Comparison of ENCODE assay signal across 8 mouse cellular contexts in genomic region chr5:136051231-136052085, GRCm38 (mm10). TPM values are rescaled to one million over a fixed set of nuclear protein-coding genes. Genes with fewer than 3 reads are reported as not detected.
DNase-seq lines count a peak whose midpoint lies in the region; ATAC-seq and TF ChIP-seq lines count a peak whose summit lies in the region.
"Had no signal": no experiment of that assay in that cellular context is flagged by ENCODE, and none has a peak within 500 bp of the region (broad histone marks: within the 10 kb centered on the region; RNA-seq: fewer than 3 reads in every experiment).

No protein-coding gene starts in this region.

- H3K4me1 ChIP-seq in ES-E14 (ENCODE audit: control insufficient read depth in 2 of 2, insufficient read depth in 2 of 2, low read length in 2 of 2, poor library complexity in 1 of 2): peaks cover 0 to 13% of the 10 kb centered on the region in 2 experiments; a peak in 2 of 4 replicates
- H3K4me1 ChIP-seq in forebrain, embryonic 16.5 days (replicated peaks; ENCODE audit: control insufficient read depth, insufficient read depth, low read length): peaks cover 6% of the 10 kb centered on the region
- peaks cover 9% of the 10 kb centered on the region for H3K4me1 ChIP-seq in hindbrain, embryonic 16.5 days (ENCODE audit: control insufficient read depth, insufficient read depth, low read depth, low read length)
- H3K4me1 ChIP-seq in liver, embryonic 12.5 days: no peaks in the 10 kb centered on the region

- no peak overlapping the region for H3K4me3 ChIP-seq in ES-E14 (ENCODE audit: insufficient read depth in 1 of 2, low read depth in 1 of 2, low read length in 2 of 2, poor library complexity in 1 of 2, severe bottlenecking in 1 of 2)
- H3K4me3 ChIP-seq in forebrain, embryonic 16.5 days (replicated peaks; ENCODE audit: low read length): no peak overlapping the region
- H3K4me3 ChIP-seq in hindbrain, embryonic 16.5 days (ENCODE audit: low read length): no peak overlapping the region
- H3K4me3 ChIP-seq in liver, embryonic 12.5 days: no peak overlapping the region

- 4% methylated on average over 10 of the region's 10 CpGs for WGBS in forebrain, embryonic 16.5 days
- WGBS in hindbrain, embryonic 16.5 days: 8% methylated on average over 10 of the region's 10 CpGs
- WGBS in liver, embryonic 12.5 days (ENCODE audit: insufficient replicate concordance): 30% methylated on average over 10 of the region's 10 CpGs

- ATAC-seq in forebrain, embryonic 16.5 days: peak; percentile 43; the same call in 1 of the 2 replicates
- ATAC-seq in hindbrain, embryonic 16.5 days: peak; percentile 82
- ATAC-seq in liver, embryonic 12.5 days: no peak; the same call in 1 of the 2 replicates

- H3K27ac ChIP-seq in ES-E14 (ENCODE audit: insufficient read depth, low read depth, low read length, poor library complexity, severe bottlenecking): no peak overlapping the region
- H3K27ac ChIP-seq in forebrain, embryonic 16.5 days (ENCODE audit: low read length): no peak overlapping the region
- no peak overlapping the region; the same call in none of the 2 replicates for H3K27ac ChIP-seq in hindbrain, embryonic 16.5 days (ENCODE audit: low read depth, low read length)
- H3K27ac ChIP-seq in liver, embryonic 12.5 days: 0 out of 2 replicates have a peak overlapping the region, but pooled peaks have one; percentile 33

- H3K36me3 ChIP-seq in ES-E14 (ENCODE audit: control insufficient read depth, insufficient read depth, low read length, poor library complexity, severe bottlenecking): no peaks in the 10 kb centered on the region
- H3K36me3 ChIP-seq in forebrain, embryonic 16.5 days (ENCODE audit: control insufficient read depth, insufficient read depth): no peaks in the 10 kb centered on the region
- H3K36me3 ChIP-seq in hindbrain, embryonic 16.5 days (ENCODE audit: control insufficient read depth, insufficient read depth, low read length): no peaks in the 10 kb centered on the region
- H3K36me3 ChIP-seq in liver, embryonic 12.5 days: no peaks in the 10 kb centered on the region

- H3K27me3 ChIP-seq in forebrain, embryonic 16.5 days (replicated peaks; ENCODE audit: control insufficient read depth, insufficient read depth, low read length): no peaks in the 10 kb centered on the region
- H3K27me3 ChIP-seq in hindbrain, embryonic 16.5 days (replicated peaks; ENCODE audit: control insufficient read depth, insufficient read depth, low read length): no peaks in the 10 kb centered on the region
- H3K27me3 ChIP-seq in liver, embryonic 12.5 days (replicated peaks): peaks cover under 1% of the 10 kb centered on the region; the same call in 1 of the 2 replicates

- H3K4me2 ChIP-seq in forebrain, embryonic 16.5 days (ENCODE audit: low read length): no peak overlapping the region
- H3K4me2 ChIP-seq in hindbrain, embryonic 16.5 days (ENCODE audit: low read length): no peak overlapping the region
- H3K4me2 ChIP-seq in liver, embryonic 12.5 days: no peak overlapping the region

- peak overlapping the region; percentile 31; the same call in 1 of the 2 replicates for H3K9ac ChIP-seq in ES-E14 (ENCODE audit: insufficient read depth, low read depth, low read length, poor library complexity, severe bottlenecking)
- no peak overlapping the region for H3K9ac ChIP-seq in forebrain, embryonic 16.5 days (replicated peaks; ENCODE audit: low read depth, low read length)
- H3K9ac ChIP-seq in hindbrain, embryonic 16.5 days (ENCODE audit: low read depth, low read length): no peak overlapping the region
- H3K9ac ChIP-seq in liver, embryonic 12.5 days: no peak overlapping the region

- H3K9me3 ChIP-seq in ES-E14 (ENCODE audit: control insufficient read depth, insufficient read depth, low read depth, low read length): no peaks in the 10 kb centered on the region
- no peaks in the 10 kb centered on the region for H3K9me3 ChIP-seq in forebrain, embryonic 16.5 days (ENCODE audit: control insufficient read depth, low read length)
- no peaks in the 10 kb centered on the region for H3K9me3 ChIP-seq in hindbrain, embryonic 16.5 days (ENCODE audit: control insufficient read depth, low read length)
- no peaks in the 10 kb centered on the region for H3K9me3 ChIP-seq in liver, embryonic 12.5 days (replicated peaks)

- in situ Hi-C loops in ES-E14 (cut with MboI; ENCODE audit: low sequenced_read_pairs in 2 of 2, unreplicated experiment in 2 of 2): no loop called here

- DNase-seq in ES-E14 (ENCODE audit: low read depth, low spot score): no peak
- DNase-seq in adrenal gland, adult (ENCODE audit: inconsistent age in 2 of 2, low spot score in 1 of 2): peak; percentile 89 to 93
- DNase-seq in retina, embryonic 14.5 days (ENCODE audit: low spot score): peak; percentile 90
- no peak for DNase-seq in natural killer cell, adult 2 months (ENCODE audit: low spot score in 2 of 2)

TF ChIP-seq in ES-E14, 5 proteins besides CTCF, POLR2A, EP300 and RAD21:
- no peak for TF ChIP-seq ZC3H11A (IDR thresholded peaks at IDR 0.05; ENCODE audit: borderline replicate concordance, low read depth, low read length)
- TF ChIP-seq CHD2 (IDR thresholded peaks at IDR 0.05; ENCODE audit: low read depth, low read length): no peak
- TF ChIP-seq MAFK (IDR thresholded peaks at IDR 0.05; ENCODE audit: insufficient read depth, low read depth, low read length): no peak
- no peak for TF ChIP-seq HCFC1 (IDR thresholded peaks at IDR 0.05; ENCODE audit: borderline replicate concordance, insufficient read depth, low read length)
- TF ChIP-seq ZNF384 (IDR thresholded peaks at IDR 0.05; ENCODE audit: low read depth, low read length): no peak

RNA-seq across cellular contexts. Expression of gene Upk3bl, which starts 2.8 kb away (rescaled TPM):
- 2.2 and 5.1 TPM in 2 replicates for total RNA-seq in ES-E14 (2012; rRNA removed)
- polyA plus RNA-seq in forebrain, embryonic 16.5 days (2015; fragmentation: Nextera tagmentation; extraction: Ambion mirVana): not detected in 2 replicates
- 0.25 TPM in 1 of 2 replicates, not detected in the other for polyA plus RNA-seq in hindbrain, embryonic 16.5 days (2015; fragmentation: Nextera tagmentation; extraction: Ambion mirVana)
- 0.13 and 0.14 TPM in 2 replicates for polyA plus RNA-seq in liver, embryonic 12.5 days (2016; fragmentation: Nextera tagmentation; extraction: Ambion mirVana)
- total RNA-seq: common myeloid progenitor, adult 5-6 weeks had no signal

RNA-seq across cellular contexts. Expression of gene Upk3b, which starts 13.2 kb away (rescaled TPM):
- total RNA-seq in ES-E14 (2012; rRNA removed): 1.6 and 2.2 TPM in 2 replicates
- not detected in 2 replicates for polyA plus RNA-seq in forebrain, embryonic 16.5 days (2015; fragmentation: Nextera tagmentation; extraction: Ambion mirVana)
- 0.04 TPM in 1 of 2 replicates, not detected in the other for polyA plus RNA-seq in hindbrain, embryonic 16.5 days (2015; fragmentation: Nextera tagmentation; extraction: Ambion mirVana)
- 6.9 TPM in 2 replicates for polyA plus RNA-seq in liver, embryonic 12.5 days (2016; fragmentation: Nextera tagmentation; extraction: Ambion mirVana)
- total RNA-seq: common myeloid progenitor, adult 5-6 weeks had no signal

RNA-seq across cellular contexts. Expression of gene Rasa4, which starts 32.3 kb away (rescaled TPM):
- total RNA-seq in ES-E14 (2012; rRNA removed): 17.4 and 21.7 TPM in 2 replicates
- polyA plus RNA-seq in forebrain, embryonic 16.5 days (2015; fragmentation: Nextera tagmentation; extraction: Ambion mirVana): 5.9 and 9.1 TPM in 2 replicates
- polyA plus RNA-seq in hindbrain, embryonic 16.5 days (2015; fragmentation: Nextera tagmentation; extraction: Ambion mirVana): 22.2 and 25.0 TPM in 2 replicates
- polyA plus RNA-seq in liver, embryonic 12.5 days (2016; fragmentation: Nextera tagmentation; extraction: Ambion mirVana): 1.5 and 1.6 TPM in 2 replicates

RNA-seq across cellular contexts. Expression of gene Dtx2, which starts 56.9 kb away (rescaled TPM):
- total RNA-seq in ES-E14 (2012; rRNA removed): 26.7 and 28.3 TPM in 2 replicates
- polyA plus RNA-seq in forebrain, embryonic 16.5 days (2015; fragmentation: Nextera tagmentation; extraction: Ambion mirVana): 26.4 and 28.1 TPM in 2 replicates
- polyA plus RNA-seq in hindbrain, embryonic 16.5 days (2015; fragmentation: Nextera tagmentation; extraction: Ambion mirVana): 22.9 and 28.6 TPM in 2 replicates
- 11.3 and 12.5 TPM in 2 replicates for polyA plus RNA-seq in liver, embryonic 12.5 days (2016; fragmentation: Nextera tagmentation; extraction: Ambion mirVana)

Comparison
In these comparisons a context has a peak if more than half of its experiments do, and no peak if none do; other contexts are left out.
1. DNase-seq: peak in adrenal gland, adult (2 of 2) and retina, embryonic 14.5 days (single experiment); none in ES-E14 (single experiment) and natural killer cell, adult 2 months (0 of 2).